Mouse (Mus musculus) adrenal gland, adult 2 months (tissue): ENCODE measurements around the gene Fuom. TPM values are rescaled to one million over a fixed set of nuclear protein-coding genes. Genes with fewer than 3 reads are reported as not detected.
A peak's percentile ranks its signal among the peaks of the same experiment; 100 is the strongest.
"Not testable (repeated sequence)": the region's sequence is repeated elsewhere in the genome, so short reads cannot be mapped to it uniquely, and the experiment has no call there.

ENCODE experiments used
- DNase-seq: peaks from one replicate; pipeline ENCODE4 v3.0.0; 2021
- long read RNA-seq: library from polyadenylated mRNA; stranded (forward); transcript quantifications from one replicate; pipeline ENCODE4 v2.0.0, GENCODE M21; 2021
- polyA plus RNA-seq: library from polyadenylated mRNA; depleted of rRNA; stranded (reverse); fragments of >200 nt; gene quantifications from 2 replicates; pipeline ENCODE4 v1.2.3, GENCODE M21; 2012; rRNA removed
- total RNA-seq, 2 experiments: library from RNA; stranded (reverse); gene quantifications; 2 replicates each; pipeline ENCODE4 v1.2.3; 2021

The Fuom gene
- total RNA-seq (10 to 100 TPM; 61.9 to 72.5 TPM), polyA plus RNA-seq (89.3 and 100 TPM in 2 replicates)
- long read RNA-seq, transcript Fuom-201 (6 exons, 685 nt), result major isoform, 22 of 35 reads
- long read RNA-seq, partial matches to known transcripts, result 0 of 35 reads
- long read RNA-seq, other reads (novel, unspliced or antisense), result 11 of 35 reads

GRCm38 (mm10) chr7:140101993-140102860 is at the start of gene Fuom:
Fuom (minus strand) TSS chr7:140102441.
- peak; percentile 97 for DNase-seq

- no peak for DNase-seq
Observed at GRCm38 (mm10) chr7:140144550-140144949, 42.3 kb upstream of the Fuom start.

GRCm38 (mm10) chr7:140141350-140141749 is 39.1 kb upstream of the Fuom start:
- DNase-seq, result peak; percentile 75

GRCm38 (mm10) chr7:140138021-140138310 is 35.7 kb upstream of the Fuom start:
- no peak for DNase-seq

GRCm38 (mm10) chr7:140137135-140138020 is 35.1 kb upstream of the Fuom start, which contains the start of gene Mtg1:
Mtg1 (plus strand) TSS chr7:140137564.
- DNase-seq, result peak; percentile 97

- DNase-seq, result peak; percentile 51
Observed at GRCm38 (mm10) chr7:140135106-140135770, 33.0 kb upstream of the Fuom start.

GRCm38 (mm10) chr7:140134033-140134432 is 31.8 kb upstream of the Fuom start:
- DNase-seq, result not testable (repeated sequence)

GRCm38 (mm10) chr7:140132184-140132583 is 29.9 kb upstream of the Fuom start:
- not testable (repeated sequence) for DNase-seq

GRCm38 (mm10) chr7:140127911-140128310 is 25.7 kb upstream of the Fuom start:
- no peak for DNase-seq

GRCm38 (mm10) chr7:140126934-140127333 is 24.7 kb upstream of the Fuom start:
- DNase-seq, result no peak

GRCm38 (mm10) chr7:140126022-140126350 is 23.7 kb upstream of the Fuom start:
- no peak for DNase-seq

GRCm38 (mm10) chr7:140125278-140126021 is 23.2 kb upstream of the Fuom start:
- DNase-seq, result peak; percentile 97

- DNase-seq, result no peak
Observed at GRCm38 (mm10) chr7:140124382-140124781, 22.1 kb upstream of the Fuom start.

- no peak for DNase-seq
Observed at GRCm38 (mm10) chr7:140122765-140123164, 20.5 kb upstream of the Fuom start.

- DNase-seq, result no peak
Observed at GRCm38 (mm10) chr7:140121338-140121910, 19.2 kb upstream of the Fuom start.

- DNase-seq, result no peak
Observed at GRCm38 (mm10) chr7:140120484-140120883, 18.2 kb upstream of the Fuom start.

- DNase-seq, result peak; percentile 97
Observed at GRCm38 (mm10) chr7:140116329-140117054, 14.3 kb upstream of the Fuom start, which contains the start of gene Echs1. Echs1 (minus strand) TSS chr7:140116476.

- peak; percentile 86 for DNase-seq
Observed at GRCm38 (mm10) chr7:140115583-140116328, 13.5 kb upstream of the Fuom start, which contains the start of gene Paox. Paox (plus strand) TSS chr7:140115799.

- DNase-seq, result no peak
Observed at GRCm38 (mm10) chr7:140111943-140112342, 9.7 kb upstream of the Fuom start.
